Mouse (Mus musculus) right cerebral cortex, postnatal 36 days (tissue): Measurements from ENCODE around the gene Serinc5.
A peak's percentile ranks its signal among the peaks of the same experiment; 100 is the strongest.

ENCODE experiments used
- DNase-seq, 2 experiments: peaks; one replicate each; pipeline ENCODE4 v3.0.0; 2022; ENCODE audit warnings: low spot score in 2 of 2, mixed read lengths in 1 of 2

Gene Serinc5

DNA sequence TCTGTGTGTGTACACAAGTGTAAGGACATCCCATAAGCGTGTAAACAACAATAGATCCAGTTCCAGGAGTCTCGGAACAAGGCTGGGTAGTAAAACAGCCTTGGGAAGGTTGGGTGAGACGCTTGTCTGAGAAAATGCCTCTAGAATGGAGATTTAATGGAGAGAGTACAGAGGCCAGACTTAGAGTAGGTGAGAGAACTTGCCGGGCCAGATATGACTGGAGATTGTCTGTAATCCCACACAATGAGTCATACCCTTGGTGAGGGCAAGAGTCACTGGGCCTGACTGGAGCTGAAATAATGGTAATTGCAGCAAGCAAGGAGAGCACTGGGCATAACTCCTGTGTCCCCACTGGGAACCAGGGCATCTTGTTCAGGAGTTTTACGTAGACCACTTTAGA, 2.2 kb downstream of the Serinc5 start:
- DNase-seq: no peak

DNA sequence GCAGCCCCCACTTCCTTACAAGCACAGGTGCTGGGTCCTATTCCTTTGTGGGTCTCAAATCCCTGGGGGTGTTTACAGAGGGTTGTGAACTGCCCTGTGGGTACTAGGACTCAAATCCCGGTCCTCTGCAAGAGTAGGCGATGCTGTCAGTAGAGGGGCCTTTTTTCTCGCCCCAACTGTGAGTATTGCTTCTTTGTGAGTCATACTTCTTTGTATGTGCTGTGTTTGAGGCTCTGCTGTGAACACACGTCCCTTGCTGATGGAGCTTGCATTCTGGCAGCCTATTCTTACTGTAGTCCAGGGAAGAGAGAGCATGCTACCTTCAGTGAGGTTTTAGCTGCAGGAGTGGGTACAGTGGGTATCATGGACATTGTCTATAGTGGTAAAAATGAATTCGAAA, 4.3 kb downstream of the Serinc5 start:
- DNase-seq: no peak

DNA sequence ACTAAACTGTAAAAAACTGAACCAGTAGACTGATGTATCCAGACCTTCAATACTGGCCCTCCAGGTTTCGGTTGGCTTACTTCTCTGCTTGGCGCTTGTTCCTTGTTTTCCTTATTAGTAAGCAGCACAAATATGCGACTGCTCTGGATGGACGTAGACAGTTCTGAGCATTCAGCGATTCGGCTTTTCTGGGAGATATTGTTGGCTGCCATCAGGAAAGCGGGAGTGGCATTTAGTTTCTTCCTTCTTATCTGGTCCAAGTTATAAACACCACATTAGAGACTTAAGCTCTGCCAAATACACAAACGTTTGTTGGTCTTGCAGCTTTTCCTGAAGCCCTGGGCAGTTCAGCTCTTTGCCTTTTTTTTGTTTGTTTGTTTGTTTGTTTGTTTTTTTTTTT, 5.6 kb downstream of the Serinc5 start:
- no peak for DNase-seq

GRCm38 (mm10) chr13:92626196-92626595, 15.3 kb downstream of the Serinc5 start:
- DNase-seq: no peak

- no peak for DNase-seq
Observed at GRCm38 (mm10) chr13:92626725-92627124, 15.8 kb downstream of the Serinc5 start.

- DNase-seq: no peak
Observed at GRCm38 (mm10) chr13:92629509-92629908, 18.6 kb downstream of the Serinc5 start.

DNA sequence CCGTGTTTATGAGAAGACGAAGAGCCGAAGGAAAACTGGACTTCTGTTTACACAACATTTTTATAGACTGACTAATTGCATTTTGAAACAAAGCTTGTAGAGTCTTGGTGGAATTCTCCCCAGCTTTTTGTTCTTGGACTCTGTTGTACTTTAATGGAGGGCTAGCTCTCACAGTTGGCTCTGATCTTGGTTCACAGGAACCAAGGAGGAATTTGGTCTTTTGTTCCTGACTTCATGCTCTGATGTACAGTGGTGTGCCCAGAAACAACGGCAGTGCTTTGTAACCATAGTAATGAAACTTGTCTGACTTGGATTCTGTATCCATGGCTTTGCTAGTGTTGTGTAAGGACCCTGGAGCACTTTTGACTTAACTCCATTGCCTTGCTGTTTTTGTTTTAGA, 20.6 kb downstream of the Serinc5 start:
- no peak for DNase-seq

DNA sequence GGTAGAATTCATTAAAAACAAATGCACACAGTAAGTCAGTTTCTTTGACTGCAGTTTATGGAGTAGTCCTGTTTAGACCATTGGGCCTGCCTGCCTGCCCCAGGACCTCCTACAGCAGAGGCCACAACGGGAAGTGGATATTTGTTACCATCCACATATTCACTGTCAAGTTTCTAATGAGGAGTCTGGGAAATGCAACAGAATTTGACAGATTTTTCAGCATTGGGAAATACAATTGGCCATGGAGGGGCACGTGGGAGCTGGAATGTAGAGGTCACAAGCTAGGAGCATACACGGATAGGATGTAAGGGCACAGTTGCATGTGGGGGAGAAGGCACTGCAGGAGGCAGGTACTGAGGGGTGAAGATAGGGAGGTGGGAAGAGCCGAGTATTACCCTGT, 21.7 kb downstream of the Serinc5 start:
- DNase-seq: no peak

DNA sequence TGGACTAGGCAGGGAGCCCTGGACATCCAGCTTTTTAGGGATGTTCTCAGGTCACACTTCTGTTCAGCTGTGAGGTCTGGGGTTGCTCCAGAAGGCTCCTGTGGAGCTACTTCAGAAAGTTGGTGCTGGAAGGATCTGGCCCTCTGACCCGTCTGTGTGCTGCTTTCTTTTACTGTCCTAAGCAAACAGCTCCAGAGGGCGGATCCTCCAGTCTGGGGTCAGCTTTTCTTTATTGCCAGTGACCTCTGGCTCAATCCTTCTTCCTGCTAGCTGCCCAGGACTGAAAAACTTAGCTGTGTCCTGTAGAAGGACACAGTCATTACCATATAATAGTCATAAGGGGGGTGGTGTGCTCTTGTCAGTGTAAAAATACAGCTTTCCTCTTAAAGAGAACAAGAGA, 24.1 kb downstream of the Serinc5 start:
- DNase-seq: no peak

DNA sequence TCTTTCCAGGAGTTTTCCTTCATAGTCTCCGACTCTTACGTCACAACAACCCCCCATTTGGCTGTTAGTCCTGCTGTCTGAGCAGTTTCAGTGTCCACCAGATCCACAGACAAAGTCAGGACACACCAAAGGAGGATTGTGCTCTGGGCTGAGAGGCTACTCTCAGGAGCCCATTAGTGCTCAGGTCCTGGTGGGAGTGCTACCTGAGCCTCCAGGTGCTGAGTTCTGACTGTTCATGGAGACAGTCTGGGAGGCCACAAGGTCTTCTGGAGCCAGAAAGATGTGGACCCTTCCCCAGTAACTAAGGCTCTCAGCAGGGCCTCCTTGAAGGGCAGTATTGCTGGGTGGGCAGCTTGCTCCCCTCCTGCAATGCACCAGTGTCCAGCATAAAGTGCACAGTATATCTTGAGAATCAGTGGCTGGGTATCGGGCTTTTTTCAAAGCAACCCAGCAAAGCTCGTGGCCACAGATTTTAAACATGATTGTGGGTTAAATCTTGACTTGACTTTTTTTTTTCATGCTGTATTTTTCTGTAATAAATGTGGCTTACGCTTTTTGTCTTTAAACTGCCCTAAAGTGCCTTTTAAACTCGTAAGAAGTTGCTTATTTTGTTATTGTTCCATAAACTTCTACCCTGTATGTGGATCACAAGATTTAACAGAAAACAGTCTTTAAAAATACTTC, 25.5 kb downstream of the Serinc5 start:
- DNase-seq: no peak

GRCm38 (mm10) chr13:92636910-92637275, 26.0 kb downstream of the Serinc5 start:
- DNase-seq: peak; percentile 22 to 60

- DNase-seq: peak; percentile 84 to 94
Observed at GRCm38 (mm10) chr13:92639093-92640014, 28.5 kb downstream of the Serinc5 start.

- no peak for DNase-seq
Observed at GRCm38 (mm10) chr13:92644199-92644598, 33.3 kb downstream of the Serinc5 start.

GRCm38 (mm10) chr13:92644753-92645152, 33.9 kb downstream of the Serinc5 start:
- no peak for DNase-seq

GRCm38 (mm10) chr13:92647695-92648094, 36.8 kb downstream of the Serinc5 start:
- DNase-seq: no peak

DNA sequence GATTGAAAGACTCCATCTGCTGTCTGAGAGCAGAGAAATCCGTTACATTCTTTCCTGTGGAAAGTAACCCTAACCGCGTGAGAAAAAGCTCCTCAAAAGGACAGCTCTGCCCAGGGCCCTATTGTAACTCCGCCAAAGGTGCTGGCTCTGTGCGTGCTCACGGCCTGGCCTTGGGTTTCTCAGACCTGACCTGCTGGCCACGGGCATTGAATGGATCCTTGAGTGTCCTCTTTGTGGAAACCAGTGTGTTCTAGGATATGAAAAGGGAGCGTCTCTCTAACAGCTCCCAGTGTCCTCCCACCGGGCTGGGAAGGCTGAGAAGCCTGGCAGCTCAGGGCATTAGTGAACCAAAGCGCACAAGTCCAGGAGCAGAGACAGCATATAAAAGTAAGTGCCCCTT, 38.2 kb downstream of the Serinc5 start:
- no peak for DNase-seq

GRCm38 (mm10) chr13:92650956-92651355, 40.1 kb downstream of the Serinc5 start:
- DNase-seq: no peak

- no peak for DNase-seq
Observed at GRCm38 (mm10) chr13:92652498-92652897, 41.6 kb downstream of the Serinc5 start.

GRCm38 (mm10) chr13:92653283-92653682, 42.4 kb downstream of the Serinc5 start:
- DNase-seq: no peak

GRCm38 (mm10) chr13:92656815-92657513, 46.1 kb downstream of the Serinc5 start:
- no peak for DNase-seq

GRCm38 (mm10) chr13:92659611-92660010, 48.7 kb downstream of the Serinc5 start:
- DNase-seq: no peak

- DNase-seq: no peak
Observed at GRCm38 (mm10) chr13:92662555-92663286, 51.8 kb downstream of the Serinc5 start.
